Mouse (Mus musculus) left cerebral cortex, postnatal 10 days (tissue): ENCODE measurements around the gene Gm4131. TPM values are rescaled to one million over a fixed set of nuclear protein-coding genes. Genes with fewer than 3 reads are reported as not detected.
A peak's percentile ranks its signal among the peaks of the same experiment; 100 is the strongest.

Source experiments
- DNase-seq, 2 experiments: peaks; one replicate each; pipeline ENCODE4 v3.0.0; 2021 to 2022; ENCODE audit warnings: low spot score in 2 of 2, mixed read lengths in 1 of 2; ENCODE audit errors: extremely low spot score in 1 of 2
- intact Hi-C: fragments of 180-260 bp; cut with DNase I; formaldehyde crosslinking; loops from one replicate; pipeline ENCODE4 v1.15.1; 2025
- total RNA-seq, 2 experiments: library from RNA; stranded (reverse); gene quantifications; 2 replicates each; pipeline ENCODE4 v1.2.3; 2021

Gm4131 gene
- total RNA-seq, 2 experiments from 2014 or later, result not detected

DNA sequence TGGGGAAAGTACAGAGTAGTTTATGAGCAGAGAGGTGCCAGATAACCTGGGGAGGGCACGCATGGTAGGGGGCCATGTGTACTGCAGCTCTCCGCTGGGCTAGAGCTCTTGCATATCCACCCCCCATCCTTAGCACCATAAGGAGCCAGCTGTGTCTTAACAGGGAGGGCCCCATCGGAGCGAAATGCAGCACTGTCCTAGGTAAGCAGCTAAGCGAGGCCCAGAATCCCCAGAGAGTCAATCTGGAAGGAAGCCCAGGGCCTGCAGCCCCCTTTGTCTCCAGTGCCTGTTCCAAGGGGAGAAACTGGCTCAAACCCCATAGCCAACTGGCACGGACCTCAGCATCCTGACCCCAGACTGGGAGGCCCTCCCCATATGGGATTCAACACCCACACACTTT is 87.3 kb downstream of the Gm4131 start:
- DNase-seq, result no peak
- intact Hi-C loops, result no loop called here

DNA sequence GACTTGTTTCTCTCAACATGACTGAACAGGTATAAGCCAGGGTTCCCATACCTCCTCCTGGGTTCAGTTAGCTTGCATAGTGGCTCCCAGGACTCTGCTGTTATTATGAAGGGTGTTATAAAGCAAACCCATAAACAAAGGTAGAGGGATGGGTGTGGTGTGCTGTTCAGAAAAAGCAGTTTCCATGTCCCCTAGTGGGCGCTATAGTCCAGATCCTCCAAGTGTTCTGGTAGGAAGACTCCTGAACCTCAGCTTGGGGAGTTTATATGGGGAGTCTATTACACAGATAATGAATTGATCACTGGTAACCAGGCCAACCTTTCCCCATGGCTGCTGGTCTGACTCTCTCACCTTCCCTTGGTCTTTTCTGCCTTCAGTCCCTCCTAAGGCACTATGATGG is 92.2 kb downstream of the Gm4131 start:
- no peak for DNase-seq
- intact Hi-C loops, result no loop called here

- intact Hi-C loops, result no loop called here
- DNase-seq, result no peak
Measured at GRCm38 (mm10) chr14:62472061-62472460, 94.7 kb downstream of the Gm4131 start.

DNA sequence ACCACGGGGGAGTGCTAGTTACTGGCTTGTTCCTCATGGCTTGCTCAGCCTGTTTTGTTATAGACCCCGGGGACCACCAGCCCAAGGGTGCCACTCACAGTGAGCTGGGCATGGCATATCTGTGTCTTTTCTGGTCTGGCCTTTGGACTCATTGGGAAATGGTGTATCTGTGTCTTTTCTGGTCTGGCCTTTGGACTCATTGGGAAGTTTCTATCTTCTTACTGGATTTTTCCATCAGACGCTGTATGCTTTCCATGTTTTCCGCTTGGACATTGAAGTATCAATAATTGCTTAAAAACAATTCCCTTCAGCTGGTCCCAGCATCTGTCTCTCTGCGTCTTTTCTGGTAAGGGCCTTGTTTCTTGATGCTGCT is 98.0 kb downstream of the Gm4131 start:
- intact Hi-C loops, result no loop called here
- DNase-seq, result no peak

- intact Hi-C loops, result no loop called here
- DNase-seq, result no peak
Measured at GRCm38 (mm10) chr14:62468119-62468752, 98.5 kb downstream of the Gm4131 start.

DNA sequence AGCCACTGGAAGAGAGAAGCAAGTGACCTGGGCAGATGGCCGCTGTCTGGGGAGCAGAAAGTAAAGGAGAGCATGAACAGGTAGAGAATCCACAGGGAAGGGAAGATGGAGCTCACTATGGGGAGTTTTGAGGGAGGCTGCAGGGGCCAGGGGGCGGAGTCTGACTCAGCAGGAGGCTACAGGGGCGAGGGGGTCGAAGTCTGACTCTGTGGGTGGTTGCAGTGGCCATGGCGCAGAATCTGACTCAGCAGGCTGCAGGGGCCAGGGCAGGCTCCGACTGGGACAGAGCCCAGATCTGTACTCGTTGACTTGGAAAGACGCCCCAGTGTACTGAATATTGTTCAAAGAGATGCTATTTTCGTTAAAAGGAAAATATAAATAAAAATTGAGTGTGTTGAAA is 101.8 kb downstream of the Gm4131 start:
- intact Hi-C loops, result no loop called here
- DNase-seq, result peak in 1 of 2 experiments; percentile 57

GRCm38 (mm10) chr14:62459541-62459940 is 107.2 kb downstream of the Gm4131 start:
- intact Hi-C loops, result loop anchor here (5.0 to 10.0 kb wide), 7 partner anchors 127 to 1112 kb away; partner anchors contain the start of gene Spryd7
- DNase-seq, result no peak

DNA sequence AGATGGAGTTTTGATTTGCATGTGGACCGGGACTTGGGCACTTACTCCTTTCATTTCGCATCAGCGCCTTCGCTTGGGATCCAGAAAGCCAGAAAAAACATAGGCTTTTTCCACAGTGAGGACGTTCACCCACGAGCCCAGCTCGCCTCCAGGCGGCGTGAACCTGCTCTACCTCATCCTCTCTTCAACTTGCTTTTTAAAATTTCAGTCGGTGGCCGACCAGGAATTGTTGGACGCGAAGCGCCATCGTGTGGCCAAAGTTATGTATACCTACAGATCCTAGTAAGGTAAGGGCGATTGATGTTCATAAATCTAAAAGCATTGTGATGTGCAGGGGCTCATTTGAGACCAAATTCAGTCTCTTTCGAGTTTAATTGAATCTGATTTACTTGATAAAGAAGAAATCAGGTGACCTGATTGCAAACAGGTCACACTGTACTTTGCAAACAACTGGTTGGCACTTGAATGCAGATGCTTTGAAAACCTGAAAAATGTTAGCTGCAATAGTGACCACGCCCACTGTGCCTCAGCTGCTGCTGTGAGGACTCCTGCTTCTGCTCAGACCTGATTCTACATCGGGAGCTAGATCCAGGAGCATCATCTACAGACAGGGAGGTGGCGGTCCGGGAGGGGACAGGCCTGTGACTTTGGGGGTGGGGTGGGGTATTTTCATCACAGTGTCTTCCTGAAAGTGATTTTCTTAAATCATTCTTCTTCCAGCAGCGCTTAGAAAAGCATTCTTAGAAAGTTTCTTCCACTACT is 109.1 kb downstream of the Gm4131 start:
- intact Hi-C loops, result loop anchor here (5.0 to 10.0 kb wide), 7 partner anchors 125 to 1110 kb away; partner anchors contain the start of gene Spryd7

DNA sequence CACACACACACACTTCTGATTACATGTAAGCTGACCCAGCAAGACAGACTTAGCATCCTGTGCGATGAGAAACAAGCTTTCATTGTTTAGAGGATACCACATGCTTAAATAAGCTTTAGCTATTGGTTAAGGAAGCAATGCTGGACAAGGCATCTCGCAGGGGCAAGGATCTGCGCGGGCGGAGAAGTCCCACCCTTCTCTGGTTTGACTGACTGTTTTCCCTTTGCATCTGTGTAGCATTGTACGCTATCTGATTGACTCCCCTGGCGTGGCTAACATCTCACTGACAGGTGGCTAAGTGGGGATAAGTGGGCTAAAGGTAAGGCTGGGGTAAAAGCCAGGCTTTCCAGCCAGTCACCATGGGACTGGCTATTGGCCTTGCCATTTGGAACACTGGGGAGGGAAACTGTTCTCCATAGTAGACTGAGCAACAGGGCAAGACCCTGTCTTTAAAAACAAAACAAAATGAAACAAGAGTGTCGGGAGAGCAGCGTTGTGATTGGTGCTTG is 110.4 kb downstream of the Gm4131 start, which contains the start of gene Gucy1b2:
Gene Gucy1b2 (minus strand): TSS at position 51 of the 509 bp plus-strand sequence.
- intact Hi-C loops, result loop anchor here (5.0 to 10.0 kb wide), 7 partner anchors 124 to 1109 kb away; partner anchors contain the start of gene Spryd7
- no peak for DNase-seq

More for the DNA sequence above, 109.1 kb downstream of the Gm4131 start:
- DNase-seq, result peak; percentile 89 to 91

GRCm38 (mm10) chr14:62455570-62455879 is 111.2 kb downstream of the Gm4131 start:
- intact Hi-C loops, result loop anchor here (5.0 to 10.0 kb wide), 7 partner anchors 123 to 1108 kb away; partner anchors contain the start of gene Spryd7
- DNase-seq, result no peak

- no peak for DNase-seq
- intact Hi-C loops, result loop anchor here (5.0 to 10.0 kb wide), 7 partner anchors 123 to 1108 kb away; partner anchors contain the start of gene Spryd7
Measured at GRCm38 (mm10) chr14:62454760-62455569, 111.8 kb downstream of the Gm4131 start.

DNA sequence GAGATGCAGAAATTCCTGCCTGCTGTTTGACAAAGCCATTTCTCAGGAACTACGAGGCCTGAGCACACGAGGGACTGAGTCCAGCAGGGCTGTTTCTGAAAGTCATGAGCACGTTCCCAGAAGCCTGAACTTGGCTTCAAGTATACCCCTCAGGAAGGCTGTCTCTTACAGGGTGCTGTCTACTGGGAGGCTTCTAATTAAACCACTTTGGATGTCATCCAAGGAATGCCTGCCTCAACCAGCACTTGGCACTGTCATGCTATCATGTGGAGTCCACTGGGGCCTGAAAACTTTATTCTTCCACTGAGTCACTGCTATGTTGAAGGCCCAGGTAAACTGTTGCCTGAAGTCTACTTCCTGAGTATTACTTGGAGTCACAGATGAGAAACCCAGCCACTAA is 112.6 kb downstream of the Gm4131 start:
- intact Hi-C loops, result loop anchor here (10.0 kb wide), 1 partner anchor 169 kb away; no protein-coding TSS in a partner anchor
- no peak for DNase-seq

GRCm38 (mm10) chr14:62453276-62453675 is 113.4 kb downstream of the Gm4131 start:
- DNase-seq, result no peak
- intact Hi-C loops, result loop anchor here (10.0 kb wide), 1 partner anchor 168 kb away; no protein-coding TSS in a partner anchor

DNA sequence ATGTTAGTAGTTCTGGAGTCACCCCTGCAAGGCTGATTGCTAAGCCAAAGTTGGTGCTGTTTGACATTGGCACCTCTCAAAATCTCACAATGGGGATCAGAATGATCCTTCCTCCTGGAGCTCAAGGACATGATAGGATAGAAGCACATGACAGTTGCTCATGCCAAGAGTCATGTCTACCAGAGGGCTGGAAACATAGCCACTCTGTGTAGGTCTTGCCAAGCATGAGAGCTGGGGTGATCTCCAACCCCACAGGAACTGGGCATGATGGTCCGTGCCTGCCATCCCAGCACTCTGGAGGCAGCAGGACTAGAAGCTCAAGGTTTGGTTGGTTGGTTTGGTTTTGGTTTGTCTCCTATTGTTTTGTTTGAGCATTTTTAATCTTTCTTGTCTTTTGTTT is 116.0 kb downstream of the Gm4131 start:
- intact Hi-C loops, result loop anchor here (10.0 kb wide), 1 partner anchor 166 kb away; no protein-coding TSS in a partner anchor
- no peak for DNase-seq

DNA sequence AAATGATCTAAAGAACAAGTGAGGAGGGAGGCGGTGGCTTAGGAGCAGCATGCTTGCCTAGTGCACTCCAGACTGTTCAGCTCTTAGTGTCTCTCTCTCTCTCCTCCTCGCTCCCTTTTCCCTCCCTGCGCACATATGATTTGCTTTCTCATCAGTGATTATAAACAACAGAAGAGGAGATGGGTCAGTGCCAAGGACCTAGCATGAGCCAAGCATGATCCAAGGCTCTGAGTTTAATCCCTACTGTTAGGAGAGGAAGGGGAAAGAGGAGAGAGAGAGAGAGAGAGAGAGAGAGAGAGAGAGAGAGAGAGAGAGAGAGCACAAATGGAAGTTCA is 119.5 kb downstream of the Gm4131 start:
- intact Hi-C loops, result no loop called here
- no peak for DNase-seq

DNA sequence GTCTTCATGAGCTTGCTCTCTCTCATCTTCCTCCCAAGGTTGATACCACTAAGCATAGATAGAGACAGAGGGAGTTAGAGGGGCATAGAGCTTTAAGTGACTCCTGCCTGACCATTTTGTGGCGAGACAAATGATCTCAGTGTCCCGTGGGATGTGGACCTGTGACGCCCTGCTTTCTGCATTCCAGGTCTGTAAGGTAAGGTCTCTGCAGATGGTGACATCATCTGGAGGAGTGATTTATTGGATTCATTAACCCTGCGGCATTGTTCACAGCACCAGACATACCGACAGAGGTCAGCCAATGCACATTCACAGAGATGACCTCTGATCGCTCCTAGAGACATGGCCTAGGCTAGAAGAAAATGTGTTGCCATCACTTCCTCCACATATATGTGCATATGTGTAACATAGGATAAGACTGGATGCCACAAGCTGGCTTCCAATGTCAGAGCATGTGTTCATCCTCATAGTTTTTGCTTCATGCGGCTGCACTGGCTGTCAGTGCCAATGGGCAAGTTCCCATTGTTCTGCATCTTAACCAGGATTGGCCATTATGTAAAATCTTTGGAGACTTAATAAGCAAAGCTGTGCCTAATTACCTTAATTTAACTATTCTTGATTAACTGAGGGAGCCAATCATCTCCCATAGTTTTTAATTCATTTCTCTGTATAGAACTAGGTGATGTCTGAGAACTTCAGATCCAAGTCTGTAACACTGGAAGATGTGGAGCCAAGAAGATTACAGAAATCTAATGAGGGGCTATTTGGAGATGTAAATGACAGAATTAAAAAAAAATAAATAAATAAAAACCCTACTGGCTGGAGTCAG is 120.1 kb downstream of the Gm4131 start:
- no peak for DNase-seq
- intact Hi-C loops, result no loop called here

- no peak for DNase-seq
- intact Hi-C loops, result no loop called here
Measured at GRCm38 (mm10) chr14:62443840-62444430, 122.8 kb downstream of the Gm4131 start.

- no peak for DNase-seq
- intact Hi-C loops, result no loop called here
Measured at GRCm38 (mm10) chr14:62442971-62443370, 123.8 kb downstream of the Gm4131 start.
